Mouse (Mus musculus): ENCODE measurements around the gene Cuedc2. TPM values are rescaled to one million over a fixed set of nuclear protein-coding genes. Genes with fewer than 3 reads are reported as not detected.

Cuedc2 gene
- 10 to 100 TPM; 59.8 to 65.7 TPM for total RNA-seq (2021)
- long read RNA-seq, experiment 1, transcript Cuedc2-203 (9 exons, 1,790 nt): minor isoform, 15 of 76 reads
- long read RNA-seq, experiment 1, transcript Cuedc2-211 (9 exons, 999 nt): minor isoform, 5 of 76 reads
- long read RNA-seq, experiment 1, transcript Cuedc2-201 (9 exons, 1,833 nt): major isoform, 29 of 76 reads
- long read RNA-seq, experiment 1, partial matches to known transcripts: 10 of 76 reads
- long read RNA-seq, experiment 1, other reads (novel, unspliced or antisense): 14 of 76 reads
- long read RNA-seq, experiment 2, transcript Cuedc2-201 (9 exons, 1,833 nt): major isoform, 24 of 64 reads
- long read RNA-seq, experiment 2, transcript Cuedc2-203 (9 exons, 1,790 nt): minor isoform, 6 of 64 reads
- long read RNA-seq, experiment 2, partial matches to known transcripts: 7 of 64 reads
- long read RNA-seq, experiment 2, other reads (novel, unspliced or antisense): 19 of 64 reads

GRCm38 (mm10) chr19:46338331-46338936, at the start of gene Cuedc2:
Gene Cuedc2 (minus strand): TSS chr19:46338702.
- peak; percentile 99 for DNase-seq (ENCODE audit: low spot score)

GRCm38 (mm10) chr19:46382275-46382674, 43.8 kb upstream of the Cuedc2 start:
- DNase-seq (ENCODE audit: low spot score): no peak

GRCm38 (mm10) chr19:46375891-46376290, 37.4 kb upstream of the Cuedc2 start:
- DNase-seq (ENCODE audit: low spot score): no peak

- no peak for DNase-seq (ENCODE audit: low spot score)
Measured at GRCm38 (mm10) chr19:46375489-46375888, 37.0 kb upstream of the Cuedc2 start.

GRCm38 (mm10) chr19:46374477-46375088, 36.1 kb upstream of the Cuedc2 start:
- DNase-seq (ENCODE audit: low spot score): no peak

GRCm38 (mm10) chr19:46369204-46369603, 30.7 kb upstream of the Cuedc2 start:
- DNase-seq (ENCODE audit: low spot score): peak; percentile 72

- no peak for DNase-seq (ENCODE audit: low spot score)
Measured at GRCm38 (mm10) chr19:46367798-46368590, 29.5 kb upstream of the Cuedc2 start.

- no peak for DNase-seq (ENCODE audit: low spot score)
Measured at GRCm38 (mm10) chr19:46363294-46364009, 24.9 kb upstream of the Cuedc2 start.

- no peak for DNase-seq (ENCODE audit: low spot score)
Measured at GRCm38 (mm10) chr19:46362104-46362503, 23.6 kb upstream of the Cuedc2 start.

GRCm38 (mm10) chr19:46358381-46358780, 19.9 kb upstream of the Cuedc2 start:
- no peak for DNase-seq (ENCODE audit: low spot score)

GRCm38 (mm10) chr19:46357344-46358280, 19.1 kb upstream of the Cuedc2 start:
- DNase-seq (ENCODE audit: low spot score): no peak

- peak; percentile 79 for DNase-seq (ENCODE audit: low spot score)
Measured at GRCm38 (mm10) chr19:46356701-46357138, 18.2 kb upstream of the Cuedc2 start.

- DNase-seq (ENCODE audit: low spot score): no peak
Measured at GRCm38 (mm10) chr19:46350168-46350932, 11.8 kb upstream of the Cuedc2 start, which contains the start of gene 2310034G01Rik. Gene 2310034G01Rik (minus strand): TSS chr19:46350302.

GRCm38 (mm10) chr19:46349550-46349949, 11.0 kb upstream of the Cuedc2 start:
- DNase-seq (ENCODE audit: low spot score): no peak

GRCm38 (mm10) chr19:46348761-46349458, 10.4 kb upstream of the Cuedc2 start:
- peak; percentile 64 for DNase-seq (ENCODE audit: low spot score)

- DNase-seq (ENCODE audit: low spot score): no peak
Measured at GRCm38 (mm10) chr19:46347936-46348668, 9.6 kb upstream of the Cuedc2 start.

- no peak for DNase-seq (ENCODE audit: low spot score)
Measured at GRCm38 (mm10) chr19:46347146-46347545, 8.6 kb upstream of the Cuedc2 start.
